Mouse (Mus musculus): ENCODE measurements around the gene Clca3a1. TPM values are rescaled to one million over a fixed set of nuclear protein-coding genes. Genes with fewer than 3 reads are reported as not detected.
A peak's percentile ranks its signal among the peaks of the same experiment; 100 is the strongest.
"Not testable (repeated sequence)": the region's sequence is repeated elsewhere in the genome, so short reads cannot be mapped to it uniquely, and the experiment has no call there.

Gene Clca3a1
- 0.09 TPM in 1 of 2 replicates, not detected in the other for polyA plus RNA-seq (2016; fragmentation: Nextera tagmentation; extraction: Ambion mirVana)

GRCm38 (mm10) chr3:144760592-144761309, at the start of gene Clca3a1:
TSS of gene Clca3a1 (minus strand) at chr3:144760977.
- Histone ChIP-seq H3K4me2 (replicated peaks) (no peak within 1 kb of the TSS), H3K4me3 (no peak within 1 kb of the TSS), H3K9me3 (no peaks in the 10 kb centered on the region), H3K4me1 (no peaks in the 10 kb centered on the region), H3K9ac (replicated peaks) (no peak within 1 kb of the TSS), H3K27ac (replicated peaks) (no peak within 1 kb of the TSS), H3K36me3 (no peaks in the 10 kb centered on the region), H3K27me3 (no peaks in the 10 kb centered on the region)
- 86% methylated on average over 11 of the region's 11 CpGs for WGBS
- ATAC-seq (ENCODE audit: low FRiP score, low read depth), result no peak

- H3K36me3 ChIP-seq; H3K4me2 ChIP-seq (replicated peaks); H3K9ac ChIP-seq (replicated peaks); H3K27me3 ChIP-seq; H3K4me1 ChIP-seq; H3K27ac ChIP-seq (replicated peaks); H3K4me3 ChIP-seq; H3K9me3 ChIP-seq: not testable (repeated sequence)
- WGBS, result 75% methylated on average over 14 of the region's 17 CpGs
- peak; percentile 16; the same call in 1 of the 2 replicates for ATAC-seq (ENCODE audit: low FRiP score, low read depth)
Measured at GRCm38 (mm10) chr3:144808153-144808925, 47.6 kb upstream of the Clca3a1 start.

GRCm38 (mm10) chr3:144806626-144807025, 45.8 kb upstream of the Clca3a1 start:
- not testable (repeated sequence) for H3K36me3 ChIP-seq; H3K4me2 ChIP-seq (replicated peaks); H3K4me3 ChIP-seq; H3K9me3 ChIP-seq; H3K27me3 ChIP-seq; ATAC-seq (ENCODE audit: low FRiP score, low read depth); H3K9ac ChIP-seq (replicated peaks); H3K4me1 ChIP-seq; H3K27ac ChIP-seq (replicated peaks)
- WGBS, result 60% methylated on average over 2 of the region's 2 CpGs

GRCm38 (mm10) chr3:144801861-144802260, 41.1 kb upstream of the Clca3a1 start:
- WGBS, result 34% methylated on average over 8 of the region's 8 CpGs
- H3K27ac ChIP-seq (replicated peaks), result no peak overlapping the region

GRCm38 (mm10) chr3:144785181-144786148, 24.7 kb upstream of the Clca3a1 start:
- H3K9ac ChIP-seq (replicated peaks), result no peak overlapping the region
- no peak for ATAC-seq (ENCODE audit: low FRiP score, low read depth)
- H3K4me2 ChIP-seq (replicated peaks), result no peak overlapping the region
- H3K9me3 ChIP-seq, result no peaks in the 10 kb centered on the region
- H3K27ac ChIP-seq (replicated peaks), result no peak overlapping the region
- WGBS, result 81% methylated on average over 11 of the region's 11 CpGs
- no peaks in the 10 kb centered on the region for H3K36me3 ChIP-seq
- no peaks in the 10 kb centered on the region for H3K4me1 ChIP-seq
- no peaks in the 10 kb centered on the region for H3K27me3 ChIP-seq
- no peak overlapping the region for H3K4me3 ChIP-seq

More at GRCm38 (mm10) chr3:144801861-144802260, 41.1 kb upstream of the Clca3a1 start:
- Histone ChIP-seq H3K9me3 (no peaks in the 10 kb centered on the region), H3K4me2 (replicated peaks) (no peak overlapping the region), H3K4me1 (no peaks in the 10 kb centered on the region), H3K4me3 (no peak overlapping the region), H3K9ac (replicated peaks) (no peak overlapping the region), H3K27me3 (no peaks in the 10 kb centered on the region), H3K36me3 (no peaks in the 10 kb centered on the region)
- no peak for ATAC-seq (ENCODE audit: low FRiP score, low read depth)

- Histone ChIP-seq H3K36me3 (no peaks in the 10 kb centered on the region), H3K27me3 (no peaks in the 10 kb centered on the region), H3K4me2 (replicated peaks) (no peak overlapping the region), H3K9me3 (no peaks in the 10 kb centered on the region), H3K4me1 (no peaks in the 10 kb centered on the region), H3K9ac (replicated peaks) (no peak overlapping the region), H3K27ac (replicated peaks) (no peak overlapping the region), H3K4me3 (no peak overlapping the region)
- WGBS, result 92% methylated on average over 4 of the region's 4 CpGs
- no peak for ATAC-seq (ENCODE audit: low FRiP score, low read depth)
Measured at GRCm38 (mm10) chr3:144765161-144765560, 4.4 kb upstream of the Clca3a1 start.

GRCm38 (mm10) chr3:144761454-144761853, 677 bp upstream of the Clca3a1 start:
- Histone ChIP-seq H3K4me1 (no peaks in the 10 kb centered on the region), H3K27me3 (no peaks in the 10 kb centered on the region)

GRCm38 (mm10) chr3:144759719-144760118, 1.1 kb downstream of the Clca3a1 start:
- no peak for ATAC-seq (ENCODE audit: low FRiP score, low read depth)
- H3K9ac ChIP-seq (replicated peaks), result no peak overlapping the region
- no peaks in the 10 kb centered on the region for H3K36me3 ChIP-seq
- H3K27me3 ChIP-seq, result no peaks in the 10 kb centered on the region
- H3K4me2 ChIP-seq (replicated peaks), result no peak overlapping the region
- no peak overlapping the region for H3K4me3 ChIP-seq
- H3K9me3 ChIP-seq, result no peaks in the 10 kb centered on the region
- H3K27ac ChIP-seq (replicated peaks), result no peak overlapping the region
- no peaks in the 10 kb centered on the region for H3K4me1 ChIP-seq
- WGBS, result 90% methylated on average over 3 of the region's 3 CpGs

More at GRCm38 (mm10) chr3:144761454-144761853, 677 bp upstream of the Clca3a1 start:
- H3K4me3 ChIP-seq, result no peak overlapping the region
- no peak overlapping the region for H3K9ac ChIP-seq (replicated peaks)
- H3K4me2 ChIP-seq (replicated peaks), result no peak overlapping the region
- no peaks in the 10 kb centered on the region for H3K9me3 ChIP-seq
- ATAC-seq (ENCODE audit: low FRiP score, low read depth), result no peak
- WGBS, result 78% methylated on average over 6 of the region's 6 CpGs
- H3K27ac ChIP-seq (replicated peaks), result no peak overlapping the region
- H3K36me3 ChIP-seq, result no peaks in the 10 kb centered on the region

- not testable (repeated sequence) for H3K4me2 ChIP-seq (replicated peaks); H3K9me3 ChIP-seq; H3K9ac ChIP-seq (replicated peaks); H3K4me1 ChIP-seq; H3K27me3 ChIP-seq; H3K4me3 ChIP-seq; H3K27ac ChIP-seq (replicated peaks); ATAC-seq (ENCODE audit: low FRiP score, low read depth); H3K36me3 ChIP-seq
- WGBS, result 90% methylated on average over 8 of the region's 8 CpGs
Measured at GRCm38 (mm10) chr3:144756103-144756502, 4.7 kb downstream of the Clca3a1 start.

GRCm38 (mm10) chr3:144753120-144753519, 7.7 kb downstream of the Clca3a1 start:
- Histone ChIP-seq H3K27ac (replicated peaks) (no peak overlapping the region), H3K4me1 (no peaks in the 10 kb centered on the region), H3K9ac (replicated peaks) (no peak overlapping the region), H3K36me3 (no peaks in the 10 kb centered on the region), H3K9me3 (no peaks in the 10 kb centered on the region), H3K27me3 (no peaks in the 10 kb centered on the region), H3K4me2 (replicated peaks) (no peak overlapping the region), H3K4me3 (no peak overlapping the region)
- ATAC-seq (ENCODE audit: low FRiP score, low read depth), result no peak
- 2% methylated on average over 2 of the region's 2 CpGs for WGBS

GRCm38 (mm10) chr3:144749062-144749963, 11.5 kb downstream of the Clca3a1 start:
- 57% methylated on average over 20 of the region's 21 CpGs for WGBS
- not testable (repeated sequence) for H3K9ac ChIP-seq (replicated peaks); H3K9me3 ChIP-seq; H3K27ac ChIP-seq (replicated peaks); H3K27me3 ChIP-seq; H3K4me3 ChIP-seq; H3K36me3 ChIP-seq; H3K4me1 ChIP-seq; H3K4me2 ChIP-seq (replicated peaks)
- 0 out of 2 replicates have a peak, but pooled peaks have one; percentile 44 for ATAC-seq (ENCODE audit: low FRiP score, low read depth)
